Mouse (Mus musculus): ENCODE data around the gene Scube2. TPM values are rescaled to one million over a fixed set of nuclear protein-coding genes. Genes with fewer than 3 reads are reported as not detected.

The Scube2 gene
- polyA plus RNA-seq, 1 experiment from 2014 or later: 2.3 TPM

- peak; percentile 90 for ATAC-seq (ENCODE audit: low FRiP score, low TSS enrichment)
- H3K27me3 ChIP-seq (ENCODE audit: control insufficient read depth, insufficient read depth, low read length): peaks cover 27% of the 10 kb centered on the region; the same call in 1 of the 2 replicates
- WGBS: under 1% methylated on average over 52 of the region's 52 CpGs
These were observed 83.8 kb downstream of the Scube2 start, which contains the start of gene Nrip3 for GRCm38 (mm10) chr7:109781470-109782203. TSS of gene Nrip3 (minus strand) at chr7:109782025.

GRCm38 (mm10) chr7:109781087-109781469 lies 84.4 kb downstream of the Scube2 start:
- ATAC-seq (ENCODE audit: low FRiP score, low TSS enrichment): peak; percentile 51
- peaks cover 27% of the 10 kb centered on the region; the same call in 1 of the 2 replicates for H3K27me3 ChIP-seq (ENCODE audit: control insufficient read depth, insufficient read depth, low read length)

More at GRCm38 (mm10) chr7:109781470-109782203, 83.8 kb downstream of the Scube2 start, which contains the start of gene Nrip3:
- Histone ChIP-seq H3K9ac (replicated peaks; ENCODE audit: low read length) (peak within 1 kb of the TSS; percentile 57), H3K27ac (replicated peaks; ENCODE audit: low read depth, low read length) (no peak within 1 kb of the TSS), H3K36me3 (ENCODE audit: control insufficient read depth, insufficient read depth, low read length) (no peaks in the 10 kb centered on the region), H3K4me1 (ENCODE audit: control insufficient read depth, insufficient read depth, low read length) (0 out of 2 replicates have a peak, but pooled peaks cover 3% of the 10 kb centered on the region), H3K4me2 (ENCODE audit: low read length) (peak within 1 kb of the TSS; percentile 94), H3K9me3 (ENCODE audit: control insufficient read depth, low read length) (no peaks in the 10 kb centered on the region), H3K4me3 (replicated peaks; ENCODE audit: low read depth, low read length) (peak within 1 kb of the TSS; percentile 56)
- DNase-seq: peak; percentile 92

GRCm38 (mm10) chr7:109772251-109772650 lies 93.2 kb downstream of the Scube2 start:
- ATAC-seq (ENCODE audit: low FRiP score, low TSS enrichment) (no peak), DNase-seq (no peak)
- Histone ChIP-seq H3K9ac (replicated peaks; ENCODE audit: low read length) (no peak overlapping the region), H3K9me3 (ENCODE audit: control insufficient read depth, low read length) (no peaks in the 10 kb centered on the region), H3K27ac (replicated peaks; ENCODE audit: low read depth, low read length) (no peak overlapping the region), H3K4me1 (ENCODE audit: control insufficient read depth, insufficient read depth, low read length) (no peaks in the 10 kb centered on the region), H3K27me3 (ENCODE audit: control insufficient read depth, insufficient read depth, low read length) (no peaks in the 10 kb centered on the region), H3K36me3 (ENCODE audit: control insufficient read depth, insufficient read depth, low read length) (no peaks in the 10 kb centered on the region), H3K4me3 (replicated peaks; ENCODE audit: low read depth, low read length) (no peak overlapping the region), H3K4me2 (ENCODE audit: low read length) (no peak overlapping the region)

More at GRCm38 (mm10) chr7:109781087-109781469, 84.4 kb downstream of the Scube2 start:
- no peaks in the 10 kb centered on the region for H3K9me3 ChIP-seq (ENCODE audit: control insufficient read depth, low read length)
- H3K4me3 ChIP-seq (replicated peaks; ENCODE audit: low read depth, low read length): peak overlapping the region; percentile 56
- no peak for DNase-seq
- H3K27ac ChIP-seq (replicated peaks; ENCODE audit: low read depth, low read length): no peak overlapping the region
- peak overlapping the region; percentile 94 for H3K4me2 ChIP-seq (ENCODE audit: low read length)
- no peaks in the 10 kb centered on the region for H3K36me3 ChIP-seq (ENCODE audit: control insufficient read depth, insufficient read depth, low read length)
- H3K9ac ChIP-seq (replicated peaks; ENCODE audit: low read length): peak overlapping the region; percentile 57
- WGBS: 2% methylated on average over 24 of the region's 24 CpGs
- 0 out of 2 replicates have a peak, but pooled peaks cover 3% of the 10 kb centered on the region for H3K4me1 ChIP-seq (ENCODE audit: control insufficient read depth, insufficient read depth, low read length)

- DNase-seq (no peak), ATAC-seq (ENCODE audit: low FRiP score, low TSS enrichment) (no peak)
- 76% methylated on average over 2 of the region's 2 CpGs for WGBS
- no peaks in the 10 kb centered on the region for H3K4me1 ChIP-seq (ENCODE audit: control insufficient read depth, insufficient read depth, low read length)
- no peak overlapping the region for H3K4me2 ChIP-seq (ENCODE audit: low read length)
- H3K27me3 ChIP-seq (ENCODE audit: control insufficient read depth, insufficient read depth, low read length): no peaks in the 10 kb centered on the region
- H3K9ac ChIP-seq (replicated peaks; ENCODE audit: low read length): no peak overlapping the region
- no peaks in the 10 kb centered on the region for H3K36me3 ChIP-seq (ENCODE audit: control insufficient read depth, insufficient read depth, low read length)
- H3K27ac ChIP-seq (replicated peaks; ENCODE audit: low read depth, low read length): no peak overlapping the region
- no peaks in the 10 kb centered on the region for H3K9me3 ChIP-seq (ENCODE audit: control insufficient read depth, low read length)
- H3K4me3 ChIP-seq (replicated peaks; ENCODE audit: low read depth, low read length): no peak overlapping the region
These were observed 96.6 kb downstream of the Scube2 start for GRCm38 (mm10) chr7:109768699-109769383.

GRCm38 (mm10) chr7:109767575-109768350 lies 97.7 kb downstream of the Scube2 start:
- H3K4me1 ChIP-seq (ENCODE audit: control insufficient read depth, insufficient read depth, low read length): no peaks in the 10 kb centered on the region
- no peaks in the 10 kb centered on the region for H3K36me3 ChIP-seq (ENCODE audit: control insufficient read depth, insufficient read depth, low read length)
- H3K27me3 ChIP-seq (ENCODE audit: control insufficient read depth, insufficient read depth, low read length): no peaks in the 10 kb centered on the region
- ATAC-seq (ENCODE audit: low FRiP score, low TSS enrichment) (no peak), DNase-seq (no peak)
- WGBS: 83% methylated on average over 7 of the region's 7 CpGs
- H3K27ac ChIP-seq (replicated peaks; ENCODE audit: low read depth, low read length): no peak overlapping the region
- H3K9me3 ChIP-seq (ENCODE audit: control insufficient read depth, low read length): no peaks in the 10 kb centered on the region
- no peak overlapping the region for H3K9ac ChIP-seq (replicated peaks; ENCODE audit: low read length)
- no peak overlapping the region for H3K4me2 ChIP-seq (ENCODE audit: low read length)
- H3K4me3 ChIP-seq (replicated peaks; ENCODE audit: low read depth, low read length): no peak overlapping the region

- H3K4me1 ChIP-seq (ENCODE audit: control insufficient read depth, insufficient read depth, low read length): no peaks in the 10 kb centered on the region
- H3K27ac ChIP-seq (replicated peaks; ENCODE audit: low read depth, low read length): no peak overlapping the region
- no peak for ATAC-seq (ENCODE audit: low FRiP score, low TSS enrichment)
- no peaks in the 10 kb centered on the region for H3K36me3 ChIP-seq (ENCODE audit: control insufficient read depth, insufficient read depth, low read length)
- WGBS: 78% methylated on average over 2 of the region's 2 CpGs
- no peaks in the 10 kb centered on the region for H3K9me3 ChIP-seq (ENCODE audit: control insufficient read depth, low read length)
- DNase-seq: no peak
- no peak overlapping the region for H3K9ac ChIP-seq (replicated peaks; ENCODE audit: low read length)
- no peaks in the 10 kb centered on the region for H3K27me3 ChIP-seq (ENCODE audit: control insufficient read depth, insufficient read depth, low read length)
- no peak overlapping the region for H3K4me2 ChIP-seq (ENCODE audit: low read length)
- no peak overlapping the region for H3K4me3 ChIP-seq (replicated peaks; ENCODE audit: low read depth, low read length)
These were observed 101.5 kb downstream of the Scube2 start for GRCm38 (mm10) chr7:109764009-109764408.

- ATAC-seq (ENCODE audit: low FRiP score, low TSS enrichment) (no peak), DNase-seq (no peak)
- Histone ChIP-seq H3K4me1 (ENCODE audit: control insufficient read depth, insufficient read depth, low read length) (peaks cover 16% of the 10 kb centered on the region; the same call in 1 of the 2 replicates), H3K9ac (replicated peaks; ENCODE audit: low read length) (no peak overlapping the region), H3K36me3 (ENCODE audit: control insufficient read depth, insufficient read depth, low read length) (no peaks in the 10 kb centered on the region), H3K27me3 (ENCODE audit: control insufficient read depth, insufficient read depth, low read length) (no peaks in the 10 kb centered on the region), H3K9me3 (ENCODE audit: control insufficient read depth, low read length) (no peaks in the 10 kb centered on the region), H3K4me3 (replicated peaks; ENCODE audit: low read depth, low read length) (no peak overlapping the region), H3K4me2 (ENCODE audit: low read length) (no peak overlapping the region), H3K27ac (replicated peaks; ENCODE audit: low read depth, low read length) (no peak overlapping the region)
- WGBS: 96% methylated on average over 3 of the region's 3 CpGs
These were observed 109.2 kb downstream of the Scube2 start for GRCm38 (mm10) chr7:109756291-109756690.

GRCm38 (mm10) chr7:109754034-109754433 lies 111.4 kb downstream of the Scube2 start:
- no peaks in the 10 kb centered on the region for H3K9me3 ChIP-seq (ENCODE audit: control insufficient read depth, low read length)
- DNase-seq (no peak), ATAC-seq (ENCODE audit: low FRiP score, low TSS enrichment) (no peak)
- no peaks in the 10 kb centered on the region for H3K27me3 ChIP-seq (ENCODE audit: control insufficient read depth, insufficient read depth, low read length)
- no peak overlapping the region for H3K27ac ChIP-seq (replicated peaks; ENCODE audit: low read depth, low read length)
- no peak overlapping the region for H3K4me2 ChIP-seq (ENCODE audit: low read length)
- H3K36me3 ChIP-seq (ENCODE audit: control insufficient read depth, insufficient read depth, low read length): peaks cover 6% of the 10 kb centered on the region; the same call in 1 of the 2 replicates
- H3K4me1 ChIP-seq (ENCODE audit: control insufficient read depth, insufficient read depth, low read length): peaks cover 18% of the 10 kb centered on the region; the same call in 1 of the 2 replicates
- no peak overlapping the region for H3K9ac ChIP-seq (replicated peaks; ENCODE audit: low read length)
- no peak overlapping the region for H3K4me3 ChIP-seq (replicated peaks; ENCODE audit: low read depth, low read length)
- WGBS: 94% methylated on average over 8 of the region's 8 CpGs
